Mouse (Mus musculus): ENCODE results near the gene Olfr92.

DNA sequence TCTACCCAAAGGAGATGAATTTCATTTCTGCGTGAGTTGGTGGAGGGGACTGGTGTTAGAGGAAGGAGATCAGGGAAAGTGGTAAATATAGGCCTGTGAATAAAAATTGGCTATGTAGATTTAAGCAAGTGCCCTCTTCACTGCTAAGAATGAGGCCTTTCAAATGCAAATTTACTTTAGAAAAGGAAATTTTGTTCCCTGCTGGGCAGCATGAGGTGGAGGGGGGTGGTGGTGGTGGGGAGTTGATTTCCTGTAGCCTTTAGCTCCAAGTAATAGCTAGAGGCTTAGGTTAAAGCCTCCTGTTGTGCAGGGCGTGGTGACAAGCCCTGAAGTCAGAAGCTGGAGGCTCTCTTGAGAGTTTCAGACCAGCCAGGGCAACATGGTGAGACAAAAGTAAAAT is 40.9 kb downstream of the Olfr92 start:
- TF ChIP-seq CTCF (IDR thresholded peaks at IDR 0.05; ENCODE audit: control insufficient read depth, insufficient read depth, insufficient replicate concordance, low read depth, low read length): no peak
- TF ChIP-seq POLR2A (IDR thresholded peaks at IDR 0.05; ENCODE audit: control insufficient read depth, low read depth, low read length): no peak

Measured in testis, adult 2 months (tissue).